Mouse (Mus musculus) adrenal gland, postnatal 25 days (tissue): ENCODE results near the gene Plekho1. TPM values are rescaled to one million over a fixed set of nuclear protein-coding genes. Genes with fewer than 3 reads are reported as not detected.
A peak's percentile ranks its signal among the peaks of the same experiment; 100 is the strongest.
"Not testable (repeated sequence)": the region's sequence is repeated elsewhere in the genome, so short reads cannot be mapped to it uniquely, and the experiment has no call there.

Source experiments
- DNase-seq: peaks from one replicate; pipeline ENCODE4 v3.0.0; 2021; ENCODE audit warnings: mixed read lengths
- long read RNA-seq: library from polyadenylated mRNA; stranded (forward); transcript quantifications from one replicate; pipeline ENCODE4 v2.0.0, GENCODE M21; 2021
- total RNA-seq: library from RNA; stranded (reverse); gene quantifications from 2 replicates; pipeline ENCODE4 v1.2.3, GENCODE M21; 2021

Plekho1 gene
- 18.6 and 25.1 TPM in 2 replicates for total RNA-seq
- long read RNA-seq, transcript Plekho1-201 (6 exons, 1,931 nt): major isoform, 5 of 9 reads
- long read RNA-seq, partial matches to known transcripts: 1 of 9 reads
- long read RNA-seq, other reads (novel, unspliced or antisense): 2 of 9 reads

- peak; percentile 80 for DNase-seq
These were observed at the start of gene Plekho1 for GRCm38 (mm10) chr3:95995802-95996428. Gene Plekho1 (minus strand): TSS chr3:95996001.

GRCm38 (mm10) chr3:96044559-96044958, 48.8 kb upstream of the Plekho1 start:
- DNase-seq: not testable (repeated sequence)

DNA sequence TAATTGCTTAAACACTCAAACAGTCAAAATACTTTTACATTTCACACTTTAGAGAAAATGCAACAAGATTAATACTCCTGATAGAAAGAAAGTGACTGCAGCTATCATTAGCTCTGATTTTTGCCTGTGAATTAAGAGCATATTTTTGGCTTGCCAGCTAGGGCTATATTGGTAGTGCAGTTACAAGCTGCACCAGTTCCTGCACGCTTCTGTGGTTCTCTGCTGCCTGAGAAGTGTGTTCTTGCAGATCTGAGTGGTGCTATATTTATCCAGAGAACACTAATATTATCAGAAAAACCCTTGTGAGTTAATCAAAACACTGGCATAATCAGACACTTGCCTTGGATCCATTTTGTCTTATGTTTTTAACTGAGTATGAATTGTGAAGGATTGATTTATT, 47.3 kb upstream of the Plekho1 start:
- DNase-seq: no peak

GRCm38 (mm10) chr3:96041079-96041478, 45.3 kb upstream of the Plekho1 start:
- no peak for DNase-seq

- no peak for DNase-seq
These were observed 44.8 kb upstream of the Plekho1 start for GRCm38 (mm10) chr3:96040663-96041006.

GRCm38 (mm10) chr3:96039857-96040662, 44.3 kb upstream of the Plekho1 start:
- DNase-seq: no peak

- DNase-seq: no peak
These were observed 43.0 kb upstream of the Plekho1 start for GRCm38 (mm10) chr3:96038851-96039250.

- DNase-seq: no peak
These were observed 42.4 kb upstream of the Plekho1 start for GRCm38 (mm10) chr3:96038156-96038555.

DNA sequence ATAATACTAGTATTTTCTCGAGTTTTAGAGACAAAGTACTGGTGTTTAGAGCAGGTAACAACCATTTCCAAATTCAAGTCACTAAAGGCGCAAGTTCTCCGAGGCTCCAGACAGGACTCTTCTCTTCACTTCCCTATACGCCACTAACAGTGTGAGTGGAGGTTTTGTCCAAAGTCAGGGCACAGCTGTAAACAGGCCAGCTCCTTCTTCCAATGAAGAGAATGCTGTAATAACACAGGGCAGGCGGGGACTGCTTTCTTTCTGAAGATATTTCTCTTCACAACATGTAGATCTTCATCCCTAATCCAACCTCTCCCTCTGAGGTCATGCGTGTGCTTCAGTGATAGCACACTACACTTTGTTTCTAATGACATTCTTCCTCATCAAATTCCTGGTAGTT, 41.0 kb upstream of the Plekho1 start:
- no peak for DNase-seq

- no peak for DNase-seq
These were observed 37.2 kb upstream of the Plekho1 start for GRCm38 (mm10) chr3:96033046-96033445.

DNA sequence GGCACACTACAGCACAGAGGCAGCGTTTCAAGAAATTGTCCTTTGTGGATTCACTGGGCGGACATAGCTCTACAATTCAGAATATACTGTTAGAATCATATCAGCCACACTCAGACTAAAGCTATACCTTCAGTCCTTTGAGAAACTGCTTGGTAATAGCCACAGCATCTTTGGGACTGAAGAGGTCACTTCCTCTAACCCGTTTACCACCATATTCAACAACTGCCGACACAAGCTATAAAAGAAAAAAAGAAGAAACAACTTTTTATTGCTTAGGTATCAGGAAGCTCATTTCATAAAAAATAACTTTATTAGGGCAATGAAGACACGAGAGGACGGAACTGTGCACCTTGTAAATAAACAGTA, 36.8 kb upstream of the Plekho1 start:
- DNase-seq: no peak

DNA sequence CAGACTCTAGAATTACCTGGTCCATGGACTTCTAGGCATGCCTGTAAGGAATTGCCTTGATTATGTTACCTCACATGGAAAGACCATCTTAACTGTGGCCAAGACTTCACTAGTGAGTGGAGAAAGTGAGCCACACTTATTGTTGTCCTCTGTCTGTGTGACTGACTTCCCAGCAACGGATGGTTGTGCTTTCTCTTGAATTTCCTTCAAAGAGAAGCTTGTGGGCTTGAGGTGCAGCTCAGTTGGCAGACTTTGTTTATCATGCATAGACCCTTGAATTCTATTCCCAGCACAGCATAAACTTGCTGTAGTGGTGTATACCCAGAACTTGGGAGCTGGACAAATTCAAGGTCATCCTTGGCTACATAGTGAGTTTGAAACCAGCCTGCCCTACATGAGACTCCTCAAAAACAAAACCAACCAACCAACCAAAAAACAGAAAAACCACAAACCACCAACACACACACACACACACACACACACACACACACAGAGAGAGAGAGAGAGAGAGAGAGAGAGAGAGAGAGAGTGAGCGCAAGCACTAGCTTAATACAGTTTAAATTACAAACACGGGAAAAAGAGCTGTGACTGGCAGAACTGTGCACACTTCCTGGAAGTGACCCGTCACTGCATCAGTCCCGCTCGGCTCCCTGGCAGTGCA, 36.3 kb upstream of the Plekho1 start:
- no peak for DNase-seq

DNA sequence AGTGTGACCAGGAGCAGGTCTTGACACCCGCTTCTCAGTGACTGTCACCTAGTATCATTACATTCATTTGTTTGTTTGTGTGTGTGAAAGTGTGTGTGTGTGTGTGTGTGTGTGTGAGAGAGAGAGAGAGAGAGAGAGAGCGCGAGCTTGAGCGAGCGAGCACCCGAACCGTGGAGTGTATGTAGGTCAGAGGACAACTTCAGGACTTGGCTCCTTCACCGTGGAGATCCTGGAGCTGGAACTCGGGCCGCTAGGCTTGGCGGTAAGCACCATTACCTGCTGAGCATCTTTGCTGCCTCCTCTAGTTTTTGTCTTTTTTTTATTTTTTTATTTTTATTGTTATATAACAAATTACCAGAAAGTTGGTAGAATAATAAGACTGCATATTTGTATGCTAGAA, 34.0 kb upstream of the Plekho1 start:
- no peak for DNase-seq

- no peak for DNase-seq
These were observed 33.5 kb upstream of the Plekho1 start for GRCm38 (mm10) chr3:96029336-96029735.

- no peak for DNase-seq
These were observed 32.1 kb upstream of the Plekho1 start for GRCm38 (mm10) chr3:96027875-96028274.

DNA sequence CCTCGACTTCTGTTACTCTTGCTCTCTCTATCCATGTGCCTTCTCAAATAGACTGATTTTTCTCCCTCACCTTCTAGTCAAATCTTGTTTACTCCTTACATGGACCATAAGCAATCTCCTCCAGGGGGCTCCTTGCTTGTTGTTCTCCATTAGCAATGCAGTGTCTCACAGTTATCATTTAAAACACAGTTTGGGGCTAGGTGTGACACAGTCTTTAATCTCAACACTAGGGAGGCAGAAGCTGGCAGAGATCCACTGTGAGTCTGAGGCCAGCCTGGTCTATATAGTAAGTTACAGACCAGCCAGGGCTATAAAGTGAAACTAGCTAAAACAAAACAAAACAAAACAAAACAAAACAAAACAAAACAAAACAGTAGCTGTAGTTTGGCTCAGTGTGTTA, 31.3 kb upstream of the Plekho1 start:
- DNase-seq: no peak

- DNase-seq: no peak
These were observed 25.8 kb upstream of the Plekho1 start for GRCm38 (mm10) chr3:96021421-96022128.

DNA sequence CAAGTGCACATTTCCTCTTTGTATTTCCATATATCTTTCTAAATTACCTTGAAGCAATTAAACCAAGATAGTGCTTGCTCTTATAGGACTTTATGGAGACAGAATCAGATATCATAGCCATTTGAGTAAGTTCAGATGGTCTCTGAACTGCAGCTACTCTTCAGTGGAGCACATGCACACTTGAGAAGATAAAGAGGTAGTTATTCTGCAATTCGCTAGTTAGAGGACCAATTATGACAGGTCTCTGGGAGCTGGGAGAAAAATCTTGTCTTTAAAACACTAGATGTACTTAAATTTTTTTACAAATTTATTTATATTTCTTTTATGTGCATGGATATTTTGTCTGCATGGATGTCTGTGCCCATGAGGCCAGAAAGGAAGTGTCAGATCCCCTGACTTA, 24.9 kb upstream of the Plekho1 start:
- no peak for DNase-seq

DNA sequence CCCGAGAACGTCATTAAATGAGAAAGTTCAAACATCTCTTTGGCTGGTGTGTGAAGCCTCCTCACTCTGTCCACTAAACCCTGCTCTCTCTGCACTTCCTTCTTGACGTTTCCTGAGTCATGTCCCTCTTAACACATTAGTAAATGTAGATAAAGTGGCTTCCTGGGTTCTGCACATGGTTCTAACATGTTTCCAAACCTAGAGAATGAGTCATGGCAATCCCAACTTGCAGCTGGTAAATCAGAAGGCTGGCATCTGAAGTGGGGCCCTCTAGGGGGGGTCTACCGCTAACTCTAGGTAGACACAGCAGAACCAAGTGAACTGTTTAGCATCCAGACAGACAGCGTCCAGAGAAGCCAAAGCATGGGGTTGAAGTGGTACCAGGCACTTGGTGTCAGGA, 21.7 kb upstream of the Plekho1 start:
- no peak for DNase-seq

GRCm38 (mm10) chr3:96016257-96016889, 20.6 kb upstream of the Plekho1 start:
- no peak for DNase-seq

DNA sequence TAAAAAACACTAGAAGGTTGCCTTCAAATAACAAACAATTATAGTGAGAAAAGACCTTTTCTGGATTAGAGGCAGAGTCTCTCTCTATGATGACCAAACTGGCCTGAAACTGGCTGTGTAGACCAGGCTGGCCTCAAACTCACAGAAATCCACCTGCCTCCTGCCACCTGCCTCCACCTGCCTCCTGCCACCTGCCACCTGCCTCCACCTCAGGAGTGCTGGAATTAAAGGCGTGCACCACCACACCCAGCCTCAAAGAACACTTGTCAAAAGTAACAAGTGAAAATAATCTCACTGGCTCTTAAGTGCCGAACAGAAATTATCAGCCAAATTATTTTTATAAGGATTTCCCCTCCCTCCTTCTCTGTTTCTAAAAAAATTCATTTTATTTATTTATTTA, 19.9 kb upstream of the Plekho1 start:
- no peak for DNase-seq

DNA sequence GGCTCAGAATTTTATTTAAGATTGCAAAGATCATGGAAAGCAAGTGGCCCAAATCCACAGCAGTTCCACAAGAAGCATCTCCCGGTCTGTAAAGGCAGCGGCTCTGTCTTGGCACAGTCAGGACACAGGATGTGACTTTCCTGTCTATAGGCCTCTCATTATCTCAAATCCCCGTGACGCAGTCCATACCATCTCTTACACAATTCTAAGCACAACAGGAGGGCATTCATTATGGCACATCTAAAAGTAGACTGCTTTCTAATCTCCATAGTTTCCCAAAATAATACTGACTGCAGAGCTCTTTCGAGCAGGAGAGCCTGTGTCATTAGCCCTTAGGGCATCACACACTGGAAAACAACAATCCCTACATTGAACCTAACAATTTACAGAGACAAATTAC, 17.0 kb upstream of the Plekho1 start:
- no peak for DNase-seq
